Mouse (Mus musculus) heart, postnatal 25 days (tissue): ENCODE measurements around the gene Pou2f3. TPM values are rescaled to one million over a fixed set of nuclear protein-coding genes. Genes with fewer than 3 reads are reported as not detected.

Experiments used
- DNase-seq: peaks from one replicate; pipeline ENCODE4 v3.0.0; 2022; ENCODE audit warnings: low spot score
- intact Hi-C: fragments of 180-260 bp; cut with DNase I; formaldehyde crosslinking; loops from one replicate; pipeline ENCODE4 v1.15.1; 2025
- total RNA-seq, 2 experiments: library from RNA; stranded (reverse); gene quantifications; 2 replicates each; pipeline ENCODE4 v1.2.3; 2021

The Pou2f3 gene
- total RNA-seq, 2 experiments from 2014 or later = 0.11 TPM; not detected in 1

- DNase-seq = no peak
- intact Hi-C loops = no loop called here
Observed at GRCm38 (mm10) chr9:43097801-43098557, 112.2 kb downstream of the Pou2f3 start.

GRCm38 (mm10) chr9:43096337-43096736 lies 113.8 kb downstream of the Pou2f3 start:
- no peak for DNase-seq
- intact Hi-C loops = no loop called here

GRCm38 (mm10) chr9:43094828-43095227 lies 115.3 kb downstream of the Pou2f3 start:
- intact Hi-C loops = loop anchor here (5.0 kb wide), 1 partner anchor 58 kb away; no protein-coding TSS in a partner anchor
- no peak for DNase-seq

- intact Hi-C loops = loop anchor here (5.0 kb wide), 1 partner anchor 57 kb away; no protein-coding TSS in a partner anchor
- DNase-seq = no peak
Observed at GRCm38 (mm10) chr9:43093803-43094202, 116.4 kb downstream of the Pou2f3 start.

GRCm38 (mm10) chr9:43085686-43086285 lies 124.4 kb downstream of the Pou2f3 start:
- no peak for DNase-seq
- intact Hi-C loops = loop anchor here (2.0 kb wide), 1 partner anchor 17 kb away; no protein-coding TSS in a partner anchor

GRCm38 (mm10) chr9:43084496-43085362 lies 125.4 kb downstream of the Pou2f3 start:
- no peak for DNase-seq

GRCm38 (mm10) chr9:43083441-43084055 lies 126.6 kb downstream of the Pou2f3 start:
- DNase-seq = no peak
- intact Hi-C loops = loop anchor here (2.0 kb wide), 1 partner anchor 19 kb away; no protein-coding TSS in a partner anchor

More at GRCm38 (mm10) chr9:43084496-43085362, 125.4 kb downstream of the Pou2f3 start:
- intact Hi-C loops = loop anchor here (2.0 kb wide), 1 partner anchor 18 kb away; no protein-coding TSS in a partner anchor

- DNase-seq = no peak
- intact Hi-C loops = no loop called here
Observed at GRCm38 (mm10) chr9:43078711-43079110, 131.5 kb downstream of the Pou2f3 start.

GRCm38 (mm10) chr9:43076163-43076562 lies 134.0 kb downstream of the Pou2f3 start:
- intact Hi-C loops = no loop called here
- no peak for DNase-seq

- intact Hi-C loops = no loop called here
- no peak for DNase-seq
Observed at GRCm38 (mm10) chr9:43074611-43075010, 135.6 kb downstream of the Pou2f3 start.

Other genes starting within 250 kb of the Pou2f3 start
- 100 to 1,000 TPM; 140 to 166 TPM for gene Arhgef12, start 103.1 kb downstream of the Pou2f3 start, total RNA-seq
- 1 to 10 TPM; 6.1 to 6.7 TPM for gene Tmem136, start 93.8 kb downstream of the Pou2f3 start, total RNA-seq
- gene Oaf, start 29.5 kb upstream of the Pou2f3 start, total RNA-seq = 10 to 100 TPM in 1 of 2 experiments, 1 to 10 TPM in 1; 9.4 to 14.8 TPM
- gene Trim29, start 100.5 kb upstream of the Pou2f3 start, total RNA-seq = under 1 TPM in 1 of 2 experiments, not detected in 1; 0.10 TPM